ENCODE assay signal across 8 mouse cellular contexts in genomic region chr16:33988358-33989012, GRCm38 (mm10). TPM values are rescaled to one million over a fixed set of nuclear protein-coding genes. Genes with fewer than 3 reads are reported as not detected.
DNase-seq lines count a peak whose midpoint lies in the region; ATAC-seq and TF ChIP-seq lines count a peak whose summit lies in the region.

No protein-coding gene starts in this region.

- no peak overlapping the region for H3K27ac ChIP-seq in heart, postnatal 0 days (ENCODE audit: low read depth)
- H3K27ac ChIP-seq in limb, embryonic 10.5 days, result no peak overlapping the region

- H3K27me3 ChIP-seq in heart, postnatal 0 days (ENCODE audit: control insufficient read depth, insufficient read depth, low read length), result no peaks in the 10 kb centered on the region
- H3K27me3 ChIP-seq in limb, embryonic 10.5 days (ENCODE audit: low read depth, poor library complexity, severe bottlenecking), result no peaks in the 10 kb centered on the region

- H3K9me3 ChIP-seq in heart, postnatal 0 days (replicated peaks; ENCODE audit: control insufficient read depth, low read length), result no peaks in the 10 kb centered on the region
- no peaks in the 10 kb centered on the region for H3K9me3 ChIP-seq in limb, embryonic 10.5 days (replicated peaks)

- H3K4me2 ChIP-seq in heart, postnatal 0 days (ENCODE audit: low read depth, low read length), result no peak overlapping the region

- DNase-seq in adrenal gland, adult (ENCODE audit: inconsistent age in 2 of 2, low spot score in 1 of 2), result peak; percentile 62 to 86
- no peak for DNase-seq in adrenal gland, adult 8-10 months
- peak; percentile 29 for DNase-seq in ovary, postnatal 14 days (ENCODE audit: low spot score)
- DNase-seq in ovary, postnatal 10 days (ENCODE audit: low spot score), result no peak
- DNase-seq in cerebellum, adult 18-20 months, result peak; percentile 43 to 61
- no peak for DNase-seq in heart, postnatal 0 days (ENCODE audit: low spot score)
- DNase-seq in limb, embryonic 10.5 days (ENCODE audit: low spot score), result peak; percentile 71
- peak; percentile 72 for DNase-seq in retina, embryonic 14.5 days (ENCODE audit: low spot score)

- ATAC-seq in heart, postnatal 0 days (ENCODE audit: insufficient read depth, low read depth), result no peak; the same call in 1 of the 2 replicates

- no peaks in the 10 kb centered on the region for H3K36me3 ChIP-seq in heart, postnatal 0 days (replicated peaks; ENCODE audit: control insufficient read depth, insufficient read depth, low read length)
- no peaks in the 10 kb centered on the region for H3K36me3 ChIP-seq in limb, embryonic 10.5 days

- TF ChIP-seq EP300 in heart, postnatal 0 days (IDR thresholded peaks at IDR 0.05; ENCODE audit: low read depth), result no peak

- TF ChIP-seq CTCF in heart, postnatal 0 days (IDR thresholded peaks at IDR 0.05; ENCODE audit: low read depth), result peak; percentile 82

- H3K9ac ChIP-seq in heart, postnatal 0 days (replicated peaks; ENCODE audit: low read depth, low read length), result no peak overlapping the region

- 58% methylated on average over 17 of the region's 17 CpGs for WGBS in heart, postnatal 0 days
- WGBS in limb, embryonic 10.5 days, result 65% methylated on average over 17 of the region's 17 CpGs

- H3K4me1 ChIP-seq in heart, postnatal 0 days (ENCODE audit: control insufficient read depth, insufficient read depth), result no peaks in the 10 kb centered on the region
- peaks cover 2% of the 10 kb centered on the region; the same call in 1 of the 2 replicates for H3K4me1 ChIP-seq in limb, embryonic 10.5 days

- no peak overlapping the region for H3K4me3 ChIP-seq in heart, postnatal 0 days (ENCODE audit: low read depth, low read length)
- no peak overlapping the region for H3K4me3 ChIP-seq in limb, embryonic 10.5 days

RNA-seq across cellular contexts. Expression of gene Umps, which starts 21.6 kb away (rescaled TPM):
- total RNA-seq in adrenal gland, adult 8-10 months (2022), result 10 to 100 TPM; 35.3 to 47.5 (median 38.2) TPM
- 14.3 and 15.0 TPM in 2 replicates for total RNA-seq in heart, postnatal 0 days (2014; rRNA removed; ENCODE audit: low replicate concordance)
- 12.5 and 12.6 TPM in 2 replicates for polyA plus RNA-seq in heart, postnatal 0 days (2015; fragmentation: Nextera tagmentation; extraction: Ambion mirVana)
- 107 and 119 TPM in 2 replicates for polyA plus RNA-seq in limb, embryonic 10.5 days (2016; fragmentation: Nextera tagmentation; extraction: Ambion mirVana)

Comparison
In these comparisons a context has a peak if more than half of its experiments do, and no peak if none do; other contexts are left out.
1. DNase-seq: peak in adrenal gland, adult (2 of 2), ovary, postnatal 14 days (single experiment), cerebellum, adult 18-20 months (2 of 2), limb, embryonic 10.5 days (single experiment) and retina, embryonic 14.5 days (single experiment); none in adrenal gland, adult 8-10 months (single experiment), ovary, postnatal 10 days (single experiment) and heart, postnatal 0 days (single experiment).